Mouse (Mus musculus): ENCODE data around the gene Dync1li2.
A peak's percentile ranks its signal among the peaks of the same experiment; 100 is the strongest.

The Dync1li2 gene

GRCm38 (mm10) chr8:104413770-104414169 is 29.1 kb downstream of the Dync1li2 start:
- no peak for DNase-seq

GRCm38 (mm10) chr8:104412805-104413532 is 29.9 kb downstream of the Dync1li2 start:
- no peak for DNase-seq

- DNase-seq, result no peak
Measured at GRCm38 (mm10) chr8:104411972-104412371, 30.9 kb downstream of the Dync1li2 start.

GRCm38 (mm10) chr8:104411468-104411867 is 31.4 kb downstream of the Dync1li2 start:
- no peak for DNase-seq

GRCm38 (mm10) chr8:104410628-104411273 is 32.1 kb downstream of the Dync1li2 start:
- no peak for DNase-seq

GRCm38 (mm10) chr8:104408328-104409110 is 34.3 kb downstream of the Dync1li2 start:
- no peak for DNase-seq

GRCm38 (mm10) chr8:104406340-104407128 is 36.3 kb downstream of the Dync1li2 start:
- peak; percentile 34 for DNase-seq

GRCm38 (mm10) chr8:104405430-104406187 is 37.2 kb downstream of the Dync1li2 start:
- DNase-seq, result no peak

GRCm38 (mm10) chr8:104403596-104403995 is 39.3 kb downstream of the Dync1li2 start:
- DNase-seq, result peak; percentile 31

- DNase-seq, result peak; percentile 60
Measured at GRCm38 (mm10) chr8:104395703-104396357, 47.0 kb downstream of the Dync1li2 start, which contains the start of gene Cmtm4. TSS of gene Cmtm4 (minus strand) at chr8:104395807.

- peak; percentile 36 for DNase-seq
Measured at GRCm38 (mm10) chr8:104394801-104395702, 47.8 kb downstream of the Dync1li2 start.

- peak; percentile 75 for DNase-seq
Measured at GRCm38 (mm10) chr8:104393767-104394166, 49.1 kb downstream of the Dync1li2 start.

GRCm38 (mm10) chr8:104393139-104393538 is 49.7 kb downstream of the Dync1li2 start:
- DNase-seq, result no peak

GRCm38 (mm10) chr8:104390245-104390644 is 52.6 kb downstream of the Dync1li2 start:
- no peak for DNase-seq

GRCm38 (mm10) chr8:104387980-104388379 is 54.9 kb downstream of the Dync1li2 start:
- DNase-seq, result peak; percentile 69

GRCm38 (mm10) chr8:104387501-104387900 is 55.3 kb downstream of the Dync1li2 start:
- no peak for DNase-seq

- DNase-seq, result no peak
Measured at GRCm38 (mm10) chr8:104386693-104387092, 56.2 kb downstream of the Dync1li2 start.

- DNase-seq, result peak; percentile 81
Measured at GRCm38 (mm10) chr8:104383977-104384376, 58.9 kb downstream of the Dync1li2 start.

- peak; percentile 17 for DNase-seq
Measured at GRCm38 (mm10) chr8:104383296-104383695, 59.6 kb downstream of the Dync1li2 start.

GRCm38 (mm10) chr8:104380961-104381411 is 61.9 kb downstream of the Dync1li2 start:
- no peak for DNase-seq
